Mouse (Mus musculus) midbrain, embryonic 11.5 days (tissue): ENCODE results near the gene Fam198a. TPM values are rescaled to one million over a fixed set of nuclear protein-coding genes. Genes with fewer than 3 reads are reported as not detected.

Source experiments
- ATAC-seq: fragments of 200-750 bp; cut with Nextera tagmentation; 2 replicates; pipeline ENCODE4 v1.8.0; 2017; ENCODE audit warnings: moderate TSS enrichment, moderate library complexity; ENCODE audit not compliant: low FRiP score
- DNase-seq: peaks from one replicate; pipeline ENCODE4 v3.0.0; 2015; ENCODE audit warnings: low spot score; ENCODE audit errors: missing footprints
- H3K27ac ChIP-seq: fragments of 300-500 bp; sonication (generic); 2 replicates; pipeline ENCODE4 v1.5.1; 2014; ENCODE audit warnings: low read depth, low read length
- H3K27me3 ChIP-seq: fragments of 300-500 bp; sonication (generic); 2 replicates; pipeline ENCODE4 v1.6.1; 2014; ENCODE audit warnings: mild to moderate bottlenecking, low read length, moderate library complexity, mixed read lengths; ENCODE audit not compliant: control insufficient read depth, insufficient read depth
- H3K36me3 ChIP-seq: fragments of 300-500 bp; sonication (generic); 2 replicates; pipeline ENCODE4 v1.6.1; 2014; ENCODE audit warnings: mild to moderate bottlenecking, low read length, moderate library complexity, mixed read lengths; ENCODE audit not compliant: control insufficient read depth, insufficient read depth
- H3K4me1 ChIP-seq: fragments of 300-500 bp; sonication (generic); 2 replicates; pipeline ENCODE4 v1.6.1; 2014; ENCODE audit warnings: low read length; ENCODE audit not compliant: control insufficient read depth, insufficient read depth
- H3K4me2 ChIP-seq: fragments of 300-500 bp; sonication (generic); 2 replicates; pipeline ENCODE4 v1.6.1; 2014; ENCODE audit warnings: mild to moderate bottlenecking, moderate library complexity
- H3K4me3 ChIP-seq: fragments of 300-500 bp; sonication (generic); 2 replicates; pipeline ENCODE4 v1.5.1; 2014; ENCODE audit warnings: low read depth, low read length
- H3K9ac ChIP-seq: fragments of 300-500 bp; sonication (generic); 2 replicates; pipeline ENCODE4 v1.6.1; 2014; ENCODE audit warnings: low read length
- H3K9me3 ChIP-seq: fragments of 300-500 bp; sonication (generic); 2 replicates; pipeline ENCODE4 v1.6.1; 2016; ENCODE audit warnings: low read length; ENCODE audit not compliant: control insufficient read depth
- WGBS: fragments of 180-500 bp; shearing (Covaris S2); extraction: QIAGEN DNeasy Blood & Tissue Kit; methylation state at CpG from one replicate; pipeline ENCODE4 v1.1.7; 2014; 5-methylcytosine and 5-hydroxymethylcytosine counted together
- polyA plus RNA-seq: library from polyadenylated mRNA; unstranded; fragments of >200 nt; fragmentation: Nextera tagmentation; extraction: Ambion mirVana; gene quantifications from 2 replicates; pipeline ENCODE4 v1.2.1, GENCODE M21; 2014

Gene Fam198a
- polyA plus RNA-seq, 1 experiment from 2014 or later = 0.52 TPM

DNA sequence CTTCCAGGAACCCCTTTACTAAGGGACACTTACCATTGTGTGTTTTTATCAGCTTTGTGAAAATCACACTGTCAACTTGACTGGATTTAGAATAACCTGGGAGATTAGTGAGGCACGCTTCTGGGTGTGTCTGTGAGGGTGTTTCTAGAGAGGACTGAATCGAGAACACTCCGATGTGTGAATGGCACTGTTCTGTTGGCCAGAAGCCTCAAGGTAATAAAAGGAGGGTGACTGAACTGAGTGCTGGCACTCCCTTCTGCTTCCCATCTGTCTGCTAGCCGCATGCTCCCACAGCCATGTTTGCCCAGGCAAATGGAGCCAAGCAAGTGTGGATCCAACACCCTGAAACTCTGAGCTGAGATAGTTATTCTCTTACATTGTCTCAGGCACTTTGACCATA, 47.2 kb downstream of the Fam198a start:
- DNase-seq (peak; percentile 45), ATAC-seq (no peak)
- H3K4me2 ChIP-seq = no peak overlapping the region
- H3K4me3 ChIP-seq = no peak overlapping the region
- H3K36me3 ChIP-seq = no peaks in the 10 kb centered on the region
- peaks cover 10% of the 10 kb centered on the region for H3K4me1 ChIP-seq
- no peak overlapping the region for H3K27ac ChIP-seq
- no peak overlapping the region for H3K9ac ChIP-seq
- H3K27me3 ChIP-seq = no peaks in the 10 kb centered on the region
- no peaks in the 10 kb centered on the region for H3K9me3 ChIP-seq
- WGBS = 83% methylated on average over 4 of the region's 4 CpGs

DNA sequence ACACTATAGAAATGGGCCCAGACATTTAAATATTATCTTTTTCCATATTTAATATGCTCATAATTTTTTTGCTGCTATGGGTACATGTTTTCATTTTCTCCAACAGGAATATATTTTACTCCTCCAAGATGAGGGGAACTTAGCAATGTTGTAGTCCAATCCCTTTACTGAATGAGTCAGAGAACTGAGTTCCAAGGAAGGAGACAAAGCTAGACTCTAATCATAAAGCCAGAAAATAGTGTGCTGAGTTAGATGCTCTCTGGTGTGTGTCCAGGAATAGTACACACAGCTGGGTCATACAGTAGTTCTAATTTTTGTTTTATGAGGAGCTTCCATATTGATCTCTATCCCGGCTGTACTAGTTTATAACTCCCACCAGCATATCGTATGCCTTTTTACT, 55.4 kb downstream of the Fam198a start:
- DNase-seq (no peak), ATAC-seq (no peak)
- Histone ChIP-seq H3K9me3 (no peaks in the 10 kb centered on the region), H3K27me3 (no peaks in the 10 kb centered on the region), H3K36me3 (no peaks in the 10 kb centered on the region), H3K27ac (no peak overlapping the region), H3K9ac (no peak overlapping the region), H3K4me2 (no peak overlapping the region), H3K4me3 (no peak overlapping the region), H3K4me1 (no peaks in the 10 kb centered on the region)
- WGBS = 95% methylated on average over 2 of the region's 2 CpGs

DNA sequence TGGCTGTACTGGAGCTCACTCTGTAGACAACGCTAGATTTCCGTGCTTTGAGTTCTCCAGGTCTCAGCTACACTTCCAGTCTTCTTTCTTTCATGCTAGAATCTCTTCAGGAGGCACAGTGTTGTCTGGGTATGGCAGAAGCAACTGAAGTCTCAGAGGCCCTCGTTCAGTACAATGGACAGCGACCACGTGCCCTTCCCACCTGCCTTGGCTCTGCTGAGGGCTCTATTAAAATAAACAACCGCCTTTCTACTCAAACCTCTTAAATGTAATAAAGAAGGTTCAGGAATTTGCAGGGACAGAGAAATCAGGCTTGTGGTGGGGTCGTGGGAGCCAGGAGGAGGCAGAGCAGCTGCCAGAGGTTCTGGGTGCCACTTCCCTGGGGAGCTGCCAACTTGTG, 55.8 kb downstream of the Fam198a start:
- no peaks in the 10 kb centered on the region for H3K9me3 ChIP-seq
- no peak overlapping the region for H3K9ac ChIP-seq
- ATAC-seq (no peak), DNase-seq (peak; percentile 86)
- 17% methylated on average over 7 of the region's 7 CpGs for WGBS
- no peaks in the 10 kb centered on the region for H3K27me3 ChIP-seq
- no peaks in the 10 kb centered on the region for H3K4me1 ChIP-seq
- H3K36me3 ChIP-seq = no peaks in the 10 kb centered on the region
- no peak overlapping the region for H3K4me3 ChIP-seq
- H3K4me2 ChIP-seq = no peak overlapping the region
- H3K27ac ChIP-seq = no peak overlapping the region

DNA sequence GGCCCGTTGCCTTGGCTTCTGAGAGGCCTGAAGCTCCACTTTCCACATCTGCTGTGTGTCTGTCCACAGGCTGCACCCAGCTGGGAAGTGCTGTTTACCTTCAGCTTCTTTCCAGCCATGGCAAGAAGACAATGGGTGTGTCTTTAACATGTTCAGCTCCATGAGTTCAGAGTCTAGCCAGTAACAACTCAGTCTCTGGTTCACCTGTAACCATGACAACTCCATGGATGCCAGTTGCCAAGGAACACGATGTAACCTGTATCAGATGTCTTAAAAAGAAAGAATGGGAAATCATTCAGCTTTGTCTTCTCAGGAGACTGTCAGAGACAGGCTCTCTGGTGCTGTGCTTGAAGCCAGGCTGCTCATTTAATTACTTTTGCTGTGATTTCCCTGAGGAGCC, 58.1 kb downstream of the Fam198a start:
- H3K9ac ChIP-seq = no peak overlapping the region
- no peaks in the 10 kb centered on the region for H3K9me3 ChIP-seq
- 55% methylated on average over 2 of the region's 2 CpGs for WGBS
- ATAC-seq (no peak), DNase-seq (peak; percentile 79)
- no peaks in the 10 kb centered on the region for H3K36me3 ChIP-seq
- H3K4me1 ChIP-seq = no peaks in the 10 kb centered on the region
- H3K4me2 ChIP-seq = no peak overlapping the region
- no peaks in the 10 kb centered on the region for H3K27me3 ChIP-seq
- H3K27ac ChIP-seq = no peak overlapping the region
- no peak overlapping the region for H3K4me3 ChIP-seq

DNA sequence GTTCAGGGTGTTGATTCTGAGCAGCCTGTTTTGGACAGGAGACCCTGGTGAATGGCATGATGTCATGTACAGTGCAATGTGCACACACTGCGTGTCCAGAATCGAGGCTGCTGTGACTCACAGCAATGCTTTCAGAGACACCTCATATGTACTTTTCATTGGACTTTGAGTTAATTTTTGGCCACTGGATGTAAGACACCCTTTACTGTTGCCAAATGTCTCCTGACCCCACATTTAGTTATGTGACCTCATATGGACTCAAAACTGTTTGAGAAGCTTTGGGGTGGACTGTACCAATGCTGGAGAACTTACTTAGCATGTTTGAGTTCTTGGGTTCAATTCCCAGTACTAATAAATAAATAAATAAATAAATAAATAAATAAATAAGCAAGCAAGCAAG, 60.0 kb downstream of the Fam198a start:
- Histone ChIP-seq H3K4me1 (no peaks in the 10 kb centered on the region), H3K27me3 (no peaks in the 10 kb centered on the region), H3K9ac (no peak overlapping the region), H3K4me3 (no peak overlapping the region), H3K9me3 (no peaks in the 10 kb centered on the region), H3K27ac (no peak overlapping the region), H3K36me3 (no peaks in the 10 kb centered on the region), H3K4me2 (no peak overlapping the region)
- 89% methylated on average over 2 of the region's 2 CpGs for WGBS
- DNase-seq (peak; percentile 65), ATAC-seq (no peak)

DNA sequence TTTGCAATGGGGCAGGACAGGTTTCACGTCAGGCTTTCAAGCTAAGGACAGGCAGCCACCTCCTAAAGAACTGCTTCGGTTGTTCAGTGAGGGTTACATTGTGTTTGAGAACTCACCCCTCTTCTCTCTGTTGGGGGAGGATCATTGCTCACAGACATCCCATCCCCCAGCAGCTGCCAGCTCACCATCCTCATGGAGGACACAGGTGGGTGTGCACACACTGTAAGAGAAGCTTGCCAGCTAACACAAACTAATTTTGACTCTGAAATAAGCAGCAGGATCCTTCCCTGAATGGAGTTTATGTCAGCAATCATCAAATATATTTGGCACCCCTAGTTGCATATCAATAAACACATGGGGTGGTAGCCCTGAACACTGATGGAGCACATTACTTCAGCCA, 62.0 kb downstream of the Fam198a start:
- Histone ChIP-seq H3K36me3 (no peaks in the 10 kb centered on the region), H3K9ac (no peak overlapping the region), H3K27ac (no peak overlapping the region), H3K4me2 (no peak overlapping the region), H3K27me3 (no peaks in the 10 kb centered on the region), H3K4me3 (no peak overlapping the region), H3K9me3 (no peaks in the 10 kb centered on the region), H3K4me1 (no peaks in the 10 kb centered on the region)
- ATAC-seq (no peak), DNase-seq (peak; percentile 41)
- 84% methylated on average over 2 of the region's 2 CpGs for WGBS

DNA sequence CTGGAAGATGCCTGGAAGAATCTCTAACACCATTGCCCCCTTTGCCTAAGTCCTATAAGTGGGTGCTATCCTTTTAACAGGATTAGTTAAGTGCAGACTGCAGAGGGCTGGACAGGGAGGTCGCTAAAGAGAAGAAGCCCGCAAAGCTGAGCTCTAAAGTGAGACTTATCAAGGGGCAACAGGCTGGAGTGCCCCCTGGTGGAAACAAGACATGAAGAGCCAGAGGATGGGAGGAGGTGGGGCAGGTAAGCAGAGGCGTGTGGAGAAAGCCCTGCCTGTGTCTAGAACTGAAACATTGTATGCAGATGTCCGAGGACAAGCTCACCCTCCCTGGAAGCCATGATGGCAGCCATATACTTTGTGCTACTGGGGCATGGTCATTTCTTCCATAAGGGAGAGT, 62.8 kb downstream of the Fam198a start:
- ATAC-seq = no peak
- no peak overlapping the region for H3K9ac ChIP-seq
- no peaks in the 10 kb centered on the region for H3K36me3 ChIP-seq
- H3K4me3 ChIP-seq = no peak overlapping the region
- no peaks in the 10 kb centered on the region for H3K27me3 ChIP-seq
- peak; percentile 54 for DNase-seq
- H3K9me3 ChIP-seq = no peaks in the 10 kb centered on the region
- H3K4me2 ChIP-seq = no peak overlapping the region
- WGBS = 78% methylated on average over 4 of the region's 4 CpGs
- H3K27ac ChIP-seq = no peak overlapping the region
- no peaks in the 10 kb centered on the region for H3K4me1 ChIP-seq

DNA sequence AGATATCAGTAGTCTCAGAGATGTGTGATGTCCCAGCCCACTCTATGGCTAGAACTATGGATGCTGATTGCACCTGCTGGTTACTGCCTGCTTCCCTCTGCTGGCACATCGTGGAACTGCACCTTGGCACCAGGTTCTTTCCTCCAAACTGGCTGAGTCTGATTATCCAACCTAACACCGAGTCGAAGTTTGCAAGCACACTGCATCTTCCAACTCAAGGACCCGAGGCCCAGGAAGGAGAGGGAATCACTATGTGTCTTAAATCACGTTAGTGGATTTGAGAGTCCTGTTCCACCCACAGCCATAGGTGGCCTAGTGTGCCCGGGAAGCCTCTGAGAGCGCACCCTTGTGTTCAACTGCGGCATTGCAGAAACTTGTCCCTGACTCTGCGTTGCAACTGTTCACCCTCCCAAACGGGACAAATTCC, 63.5 kb downstream of the Fam198a start:
- Histone ChIP-seq H3K4me2 (no peak overlapping the region), H3K4me3 (no peak overlapping the region), H3K27me3 (no peaks in the 10 kb centered on the region), H3K36me3 (no peaks in the 10 kb centered on the region), H3K27ac (no peak overlapping the region), H3K4me1 (peaks cover 5% of the 10 kb centered on the region; the same call in 1 of the 2 replicates), H3K9ac (no peak overlapping the region), H3K9me3 (no peaks in the 10 kb centered on the region)
- ATAC-seq = 0 out of 2 replicates have a peak, but pooled peaks have one; percentile 26
- 11% methylated on average over 10 of the region's 10 CpGs for WGBS
- DNase-seq = peak; percentile 99

DNA sequence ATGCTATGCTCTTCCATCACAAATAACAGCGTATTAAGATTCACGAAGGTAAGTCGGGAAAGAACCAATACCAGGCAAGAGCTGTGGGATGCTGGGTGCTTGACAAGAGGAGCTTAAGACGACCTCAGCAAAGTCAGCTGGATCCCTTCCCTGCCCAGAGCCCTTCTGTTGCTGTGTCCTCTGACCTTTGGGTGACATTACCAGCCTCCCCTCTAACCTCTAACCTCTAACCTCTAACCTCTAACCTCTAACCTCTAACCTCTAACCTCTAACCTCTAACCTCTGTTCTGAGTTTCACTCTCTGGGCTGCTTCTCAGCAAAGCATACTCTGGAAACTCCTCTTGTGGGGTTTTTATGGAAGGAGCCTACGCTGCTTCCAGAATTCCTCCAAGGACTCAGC, 67.3 kb downstream of the Fam198a start:
- 76% methylated on average over 5 of the region's 5 CpGs for WGBS
- Histone ChIP-seq H3K4me2 (no peak overlapping the region), H3K36me3 (no peaks in the 10 kb centered on the region), H3K9me3 (no peaks in the 10 kb centered on the region), H3K27ac (no peak overlapping the region), H3K27me3 (no peaks in the 10 kb centered on the region), H3K4me1 (peaks cover 8% of the 10 kb centered on the region; the same call in 1 of the 2 replicates), H3K9ac (no peak overlapping the region), H3K4me3 (no peak overlapping the region)
- ATAC-seq = no peak
- DNase-seq = peak; percentile 84
